Mouse (Mus musculus): ENCODE measurements around the gene Cdc42ep1. TPM values are rescaled to one million over a fixed set of nuclear protein-coding genes. Genes with fewer than 3 reads are reported as not detected.

Gene Cdc42ep1
- total RNA-seq, 2 experiments from 2014 or later: 37.6 to 47.6 TPM

Small RNAs within 50 kb of the gene (microRNA-seq; reads per million reads assigned to microRNA genes)
- 0.67 to 1.4 reads per million in 2 experiments for gene Mir6955 (ENCODE audit: borderline number of aligned reads in 2 of 2)

Other genes starting within 250 kb of the Cdc42ep1 start
- 1 to 10 TPM; 5.3 to 7.7 TPM for gene Cyth4, start 245.6 kb upstream of the Cdc42ep1 start, total RNA-seq (2021)
- 1 to 10 TPM in 1 of 2 experiments, under 1 TPM in 1; 0.75 to 1.5 TPM for gene Elfn2, start 123.9 kb upstream of the Cdc42ep1 start, total RNA-seq (2021)
- gene Mfng, start 69.1 kb upstream of the Cdc42ep1 start, total RNA-seq (2021): 10 to 100 TPM; 11.2 to 11.8 TPM
- gene Card10, start 39.6 kb upstream of the Cdc42ep1 start, total RNA-seq (2021): 10 to 100 TPM; 15.4 to 19.0 TPM
- gene Lgals2, start 12.9 kb downstream of the Cdc42ep1 start, total RNA-seq (2021): under 1 TPM in 1 of 2 experiments, not detected in 1; 0.56 TPM
- gene Gga1, start 34.6 kb downstream of the Cdc42ep1 start, total RNA-seq (2021): 10 to 100 TPM; 40.3 to 43.2 TPM
- not detected for gene Gm49510, start 57.0 kb downstream of the Cdc42ep1 start, total RNA-seq (2021)
- gene Sh3bp1, start 57.1 kb downstream of the Cdc42ep1 start, total RNA-seq (2021): 1 to 10 TPM; 5.8 to 6.5 TPM
- under 1 TPM; 0.60 to 0.78 TPM for gene Pdxp, start 71.3 kb downstream of the Cdc42ep1 start, total RNA-seq (2021)
- 100 to 1,000 TPM; 180 to 208 TPM for gene Lgals1, start 84.1 kb downstream of the Cdc42ep1 start, total RNA-seq (2021)
- 10 to 100 TPM; 14.2 to 16.2 TPM for gene Nol12, start 92.3 kb downstream of the Cdc42ep1 start, total RNA-seq (2021)
- gene Triobp, start 105.1 kb downstream of the Cdc42ep1 start, total RNA-seq (2021): 10 to 100 TPM; 36.7 to 40.3 TPM
- 100 to 1,000 TPM in 1 of 2 experiments, 10 to 100 TPM in 1; 79.2 to 117 TPM for gene H1f0, start 185.8 kb downstream of the Cdc42ep1 start, total RNA-seq (2021)
- gene Galr3, start 199.3 kb downstream of the Cdc42ep1 start, total RNA-seq (2021): not detected
- 1 to 10 TPM; 7.7 to 8.1 TPM for gene Ankrd54, start 220.3 kb downstream of the Cdc42ep1 start, total RNA-seq (2021)
- gene Eif3l, start 232.6 kb downstream of the Cdc42ep1 start, total RNA-seq (2021): 10 to 100 TPM; 71.6 to 72.7 TPM

All from heart, postnatal 36 days (tissue).